Mouse (Mus musculus) MEL (cell line): ENCODE results near the gene 1700011L22Rik. TPM values are rescaled to one million over a fixed set of nuclear protein-coding genes. Genes with fewer than 3 reads are reported as not detected.

Experiments
- DNase-seq: peaks from one replicate; pipeline ENCODE4 v3.0.0; 2011; ENCODE audit warnings: low read depth, low spot score
- H3K27ac ChIP-seq: 2 replicates; pipeline ENCODE4 v1.5.1; 2012; ENCODE audit warnings: low read depth, mild to moderate bottlenecking, control low read depth, low read length, moderate library complexity; ENCODE audit not compliant: control insufficient read depth
- H3K27me3 ChIP-seq, 2 experiments: fragments of 150-350 bp in 1 of 2; sonication (generic) in 1 of 2; 2 replicates each; pipeline ENCODE4 v1.6.1; 2012; ENCODE audit warnings: low read length in 2 of 2, mild to moderate bottlenecking in 2 of 2, improper control_type of control experiment in 1 of 2, moderate library complexity in 1 of 2; ENCODE audit not compliant: insufficient read depth in 2 of 2, control insufficient read depth in 1 of 2
- H3K36me3 ChIP-seq, 2 experiments: 2 replicates each; pipeline ENCODE4 v1.6.1; 2012 to 2014; ENCODE audit warnings: low read length in 2 of 2, improper control_type of control experiment in 1 of 2, inconsistent platforms in 1 of 2, mild to moderate bottlenecking in 1 of 2; ENCODE audit not compliant: insufficient read depth in 2 of 2, control insufficient read depth in 1 of 2
- H3K4me1 ChIP-seq, 2 experiments: fragments of 150-350 bp in 1 of 2; sonication (generic) in 1 of 2; 2 replicates each; pipeline ENCODE4 v1.6.1; 2012; ENCODE audit warnings: low read length in 2 of 2, improper control_type of control experiment in 1 of 2, mild to moderate bottlenecking in 1 of 2; ENCODE audit not compliant: insufficient read depth in 2 of 2, control insufficient read depth in 1 of 2
- H3K4me3 ChIP-seq, 2 experiments: fragments of 150-350 bp in 1 of 2; sonication (generic) in 1 of 2; 2 replicates each; pipeline ENCODE4 v1.5.1; 2012; ENCODE audit warnings: low read depth in 2 of 2, low read length in 2 of 2, mild to moderate bottlenecking in 2 of 2, moderate library complexity in 2 of 2, control low read depth in 1 of 2, improper control_type of control experiment in 1 of 2; ENCODE audit not compliant: control insufficient read depth in 1 of 2, insufficient read depth in 1 of 2
- H3K79me2 ChIP-seq: 2 replicates; pipeline ENCODE4 v1.6.1; 2012; ENCODE audit warnings: mild to moderate bottlenecking, low read length, moderate library complexity; ENCODE audit not compliant: control insufficient read depth, poor library complexity, insufficient read depth
- H3K9ac ChIP-seq: 2 replicates; pipeline ENCODE4 v1.6.1; 2012; ENCODE audit warnings: low read depth, mild to moderate bottlenecking, control low read depth, low read length, moderate library complexity; ENCODE audit not compliant: control insufficient read depth, poor library complexity, severe bottlenecking
- H3K9me3 ChIP-seq: fragments of 150-350 bp; sonication (generic); replicated peaks from 2 replicates; pipeline ENCODE4 v1.6.1; 2012; ENCODE audit warnings: mild to moderate bottlenecking, low read length, improper control_type of control experiment, moderate library complexity; ENCODE audit not compliant: insufficient read depth
- BHLHE40 ChIP-seq: IDR thresholded peaks from 2 replicates; pipeline ENCODE4 v1.6.1; 2012; ENCODE audit warnings: low read depth, mild to moderate bottlenecking, inconsistent platforms, low read length, improper control_type of control experiment, borderline replicate concordance
- ELF1 ChIP-seq: IDR thresholded peaks from 2 replicates; pipeline ENCODE4 v1.6.1; 2014; ENCODE audit warnings: low read depth, mild to moderate bottlenecking, inconsistent platforms, low read length, improper control_type of control experiment, moderate library complexity
- EP300 ChIP-seq, 2 experiments: IDR thresholded peaks; 2 replicates each; pipeline ENCODE4 v1.6.1; 2011; ENCODE audit warnings: improper control_type of control experiment in 2 of 2, low read length in 2 of 2, low read depth in 1 of 2, mild to moderate bottlenecking in 1 of 2
- ETS1 ChIP-seq: IDR thresholded peaks from 2 replicates; pipeline ENCODE4 v1.6.1; 2012; ENCODE audit warnings: low read depth, mild to moderate bottlenecking, inconsistent platforms, low read length, improper control_type of control experiment, moderate library complexity
- GATA1 ChIP-seq: IDR thresholded peaks from 2 replicates; pipeline ENCODE4 v1.6.1; 2011; ENCODE audit warnings: low read depth, low read length, improper control_type of control experiment
- MAX ChIP-seq: IDR thresholded peaks from 2 replicates; pipeline ENCODE4 v1.6.1; 2011; ENCODE audit warnings: low read length, improper control_type of control experiment
- MYB ChIP-seq: IDR thresholded peaks from 2 replicates; pipeline ENCODE4 v1.6.1; 2011; ENCODE audit warnings: mild to moderate bottlenecking, low read depth, low read length, improper control_type of control experiment
- NELFE ChIP-seq: IDR thresholded peaks from 2 replicates; pipeline ENCODE4 v1.6.1; 2011; ENCODE audit warnings: low read depth, low read length, improper control_type of control experiment
- POLR2A ChIP-seq, 2 experiments: IDR thresholded peaks; 2 replicates each; pipeline ENCODE4 v1.6.1; 2011 to 2012; ENCODE audit warnings: low read length in 2 of 2, mild to moderate bottlenecking in 2 of 2, control low read depth in 1 of 2, improper control_type of control experiment in 1 of 2, low read depth in 1 of 2, moderate library complexity in 1 of 2; ENCODE audit not compliant: control insufficient read depth in 1 of 2, insufficient read depth in 1 of 2, poor library complexity in 1 of 2
- POLR2AphosphoS2 ChIP-seq: IDR thresholded peaks from 2 replicates; pipeline ENCODE4 v1.6.1; 2011; ENCODE audit warnings: low read length, improper control_type of control experiment
- RCOR1 ChIP-seq: IDR thresholded peaks from 2 replicates; pipeline ENCODE4 v1.6.1; 2012; ENCODE audit warnings: low read depth, mild to moderate bottlenecking, inconsistent platforms, low read length, improper control_type of control experiment
- TBP ChIP-seq: IDR thresholded peaks from 2 replicates; pipeline ENCODE4 v1.8.0; 2011; ENCODE audit warnings: low read depth, low read length, improper control_type of control experiment
- TCF12 ChIP-seq: IDR thresholded peaks from 2 replicates; pipeline ENCODE4 v1.6.1; 2014; ENCODE audit warnings: low read depth, mild to moderate bottlenecking, inconsistent platforms, low read length, improper control_type of control experiment, moderate library complexity
- USF1 ChIP-seq: IDR thresholded peaks from 2 replicates; pipeline ENCODE4 v1.6.1; 2014; ENCODE audit warnings: low read depth, mild to moderate bottlenecking, inconsistent platforms, low read length, improper control_type of control experiment, moderate library complexity
- ZC3H11A ChIP-seq: IDR thresholded peaks from 2 replicates; pipeline ENCODE4 v1.6.1; 2012; ENCODE audit warnings: low read depth, mild to moderate bottlenecking, inconsistent platforms, low read length, improper control_type of control experiment
- ZKSCAN1 ChIP-seq: IDR thresholded peaks from 2 replicates; pipeline ENCODE4 v1.6.1; 2012; ENCODE audit warnings: low read depth, mild to moderate bottlenecking, inconsistent platforms, low read length, improper control_type of control experiment, moderate library complexity
- ZMIZ1 ChIP-seq: IDR thresholded peaks from 2 replicates; pipeline ENCODE4 v1.6.1; 2012; ENCODE audit warnings: low read depth, mild to moderate bottlenecking, inconsistent platforms, low read length, improper control_type of control experiment, moderate library complexity
- ZNF384 ChIP-seq: IDR thresholded peaks from 2 replicates; pipeline ENCODE4 v1.6.1; 2012; ENCODE audit warnings: low read depth, mild to moderate bottlenecking, inconsistent platforms, low read length, improper control_type of control experiment
- polyA plus RNA-seq, 2 experiments: library from polyadenylated mRNA; stranded (reverse) in 1 of 2; unstranded in 1 of 2; fragments of >175 nt in 1 of 2; fragments of >200 nt in 1 of 2; gene quantifications; 2 replicates each; pipeline versions ENCODE4 v1.2.1 to v1.2.4; 2012; ENCODE audit warnings: low replicate concordance in 2 of 2, low read depth in 1 of 2; ENCODE audit not compliant: insufficient read length in 2 of 2, insufficient read depth in 1 of 2, missing spikeins in 1 of 2
- total RNA-seq: library from RNA; depleted of rRNA; stranded (reverse); fragments of 300-350 nt; gene quantifications from 2 replicates; pipeline ENCODE4 v1.2.3, GENCODE M21; 2012

The 1700011L22Rik gene
- total and polyA plus RNA-seq, 3 experiments: not detected

- Histone ChIP-seq H3K9ac (no peak overlapping the region), H3K4me3 (no peak overlapping the region), H3K27me3 (no peaks in the 10 kb centered on the region), H3K79me2 (no peaks in the 10 kb centered on the region), H3K4me1 (no peaks in the 10 kb centered on the region), H3K9me3 (no peaks in the 10 kb centered on the region), H3K27ac (no peak overlapping the region), H3K36me3 (no peaks in the 10 kb centered on the region)
- TF ChIP-seq RCOR1 (no peak), POLR2AphosphoS2 (no peak)
- no peak for DNase-seq
Measured at GRCm38 (mm10) chr8:79208691-79209640, 39.4 kb downstream of the 1700011L22Rik start.

GRCm38 (mm10) chr8:79208181-79208580 is 40.2 kb downstream of the 1700011L22Rik start:
- Histone ChIP-seq H3K36me3 (no peaks in the 10 kb centered on the region), H3K4me1 (no peaks in the 10 kb centered on the region), H3K27ac (no peak overlapping the region)
- DNase-seq: no peak
- TF ChIP-seq BHLHE40 (no peak), POLR2A (IDR thresholded peaks at IDR 0.05; ENCODE audit: control insufficient read depth in 1 of 2, insufficient read depth in 1 of 2, low read depth in 1 of 2, low read length in 2 of 2, poor library complexity in 1 of 2) (no peak), GATA1 (no peak), ELF1 (no peak), ZNF384 (no peak), ZC3H11A (no peak), ZMIZ1 (no peak), ZKSCAN1 (no peak), NELFE (no peak), ETS1 (no peak), TCF12 (no peak), USF1 (no peak), TBP (no peak), MYB (no peak), MAX (no peak), EP300 (IDR thresholded peaks at IDR 0.05; ENCODE audit: low read depth in 1 of 2, low read length in 2 of 2) (no peak)
- TF ChIP-seq, all 39 proteins: peak for 0
- H3K9ac ChIP-seq: no peak overlapping the region
- H3K9me3 ChIP-seq: no peaks in the 10 kb centered on the region
- H3K4me3 ChIP-seq: no peak overlapping the region
- no peaks in the 10 kb centered on the region for H3K27me3 ChIP-seq
- no peaks in the 10 kb centered on the region for H3K79me2 ChIP-seq
